Mouse (Mus musculus): ENCODE results near the gene Cyp1a2. TPM values are rescaled to one million over a fixed set of nuclear protein-coding genes. Genes with fewer than 3 reads are reported as not detected.

The Cyp1a2 gene
- polyA plus RNA-seq, 1 experiment, result 0.44 TPM

DNA sequence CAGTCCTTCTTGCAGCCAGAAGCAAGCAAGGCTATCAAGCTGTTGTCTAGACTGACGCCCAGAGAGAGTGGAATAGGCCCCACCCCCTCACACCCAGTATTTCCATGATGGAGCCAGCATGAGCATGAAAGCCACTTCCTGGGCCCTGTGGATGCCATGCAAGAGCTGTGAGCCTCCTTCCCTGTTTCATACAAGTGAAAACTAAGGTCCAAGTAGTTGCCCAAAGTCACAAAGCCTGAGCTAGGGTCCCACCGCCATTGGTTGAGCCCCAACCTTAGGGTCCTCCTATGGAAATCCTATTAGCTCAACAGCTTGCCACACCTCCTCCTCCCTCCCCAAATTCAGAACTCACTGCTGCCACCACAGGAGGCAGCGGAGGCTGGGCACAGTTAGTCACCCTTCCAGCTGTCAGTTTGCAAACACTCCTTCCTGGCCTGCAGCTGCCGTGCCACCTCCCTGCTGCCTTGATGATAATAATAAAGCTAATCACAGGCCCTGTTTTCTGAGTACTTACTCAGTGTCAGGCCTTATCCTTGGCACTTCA lies 50.0 kb downstream of the Cyp1a2 start:
- H3K4me3 ChIP-seq (replicated peaks; ENCODE audit: extremely low read depth, low read depth, low read length), result no peak overlapping the region
- DNase-seq, result no peak
- peaks cover 24% of the 10 kb centered on the region for H3K4me1 ChIP-seq (ENCODE audit: control insufficient read depth, insufficient read depth, low read length)
- TF ChIP-seq POLR2A (IDR thresholded peaks at IDR 0.05; ENCODE audit: borderline replicate concordance, extremely low read depth, low read depth, low read length) (no peak), CTCF (IDR thresholded peaks at IDR 0.05; ENCODE audit: insufficient read depth, low read length) (peak; percentile 35; the same call in 1 of the 2 replicates)
- WGBS, result 18% methylated on average over 4 of the region's 4 CpGs

- DNase-seq, result peak; percentile 83
Measured at GRCm38 (mm10) chr9:57629118-57629874, 54.2 kb downstream of the Cyp1a2 start.

GRCm38 (mm10) chr9:57628717-57629116 lies 54.8 kb downstream of the Cyp1a2 start:
- no peak for DNase-seq
- 87% methylated on average over 12 of the region's 12 CpGs for WGBS
- TF ChIP-seq POLR2A (IDR thresholded peaks at IDR 0.05; ENCODE audit: borderline replicate concordance, extremely low read depth, low read depth, low read length), result no peak
- Histone ChIP-seq H3K4me1 (ENCODE audit: control insufficient read depth, insufficient read depth, low read length) (peaks cover 2% of the 10 kb centered on the region), H3K4me3 (replicated peaks; ENCODE audit: extremely low read depth, low read depth, low read length) (no peak overlapping the region)

More at GRCm38 (mm10) chr9:57629118-57629874, 54.2 kb downstream of the Cyp1a2 start:
- 56% methylated on average over 14 of the region's 14 CpGs for WGBS
- Histone ChIP-seq H3K4me3 (replicated peaks; ENCODE audit: extremely low read depth, low read depth, low read length) (no peak overlapping the region), H3K4me1 (ENCODE audit: control insufficient read depth, insufficient read depth, low read length) (peaks cover 7% of the 10 kb centered on the region)
- TF ChIP-seq POLR2A (IDR thresholded peaks at IDR 0.05; ENCODE audit: borderline replicate concordance, extremely low read depth, low read depth, low read length), result 0 out of 2 replicates have a peak, but pooled peaks have one; percentile 10
- TF ChIP-seq CTCF (IDR thresholded peaks at IDR 0.05; ENCODE audit: insufficient read depth, low read length), result peak; percentile 98

DNA sequence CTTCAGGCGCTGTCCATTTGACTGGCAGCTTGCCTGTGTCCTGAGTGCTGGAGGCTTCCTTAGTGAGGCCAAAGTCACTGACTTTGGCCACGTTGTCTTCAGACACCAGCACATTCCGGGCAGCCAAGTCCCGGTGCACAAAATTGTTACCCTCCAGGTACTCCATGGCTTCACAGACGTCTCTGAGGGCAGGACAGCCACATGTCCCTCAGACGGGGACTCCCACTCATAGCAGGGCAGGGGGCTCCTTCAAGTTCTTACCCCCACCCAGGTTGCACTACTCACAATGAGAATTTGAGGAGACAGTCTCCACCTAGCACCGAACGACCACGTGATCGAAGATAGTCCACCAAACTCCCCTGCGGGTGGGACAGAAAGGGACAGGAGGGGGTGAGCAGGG lies 55.6 kb downstream of the Cyp1a2 start:
- TF ChIP-seq POLR2A (IDR thresholded peaks at IDR 0.05; ENCODE audit: borderline replicate concordance, extremely low read depth, low read depth, low read length) (no peak), CTCF (IDR thresholded peaks at IDR 0.05; ENCODE audit: insufficient read depth, low read length) (no peak)
- 92% methylated on average over 11 of the region's 11 CpGs for WGBS
- DNase-seq, result no peak
- H3K4me1 ChIP-seq (ENCODE audit: control insufficient read depth, insufficient read depth, low read length), result no peaks in the 10 kb centered on the region
- no peak overlapping the region for H3K4me3 ChIP-seq (replicated peaks; ENCODE audit: extremely low read depth, low read depth, low read length)

DNA sequence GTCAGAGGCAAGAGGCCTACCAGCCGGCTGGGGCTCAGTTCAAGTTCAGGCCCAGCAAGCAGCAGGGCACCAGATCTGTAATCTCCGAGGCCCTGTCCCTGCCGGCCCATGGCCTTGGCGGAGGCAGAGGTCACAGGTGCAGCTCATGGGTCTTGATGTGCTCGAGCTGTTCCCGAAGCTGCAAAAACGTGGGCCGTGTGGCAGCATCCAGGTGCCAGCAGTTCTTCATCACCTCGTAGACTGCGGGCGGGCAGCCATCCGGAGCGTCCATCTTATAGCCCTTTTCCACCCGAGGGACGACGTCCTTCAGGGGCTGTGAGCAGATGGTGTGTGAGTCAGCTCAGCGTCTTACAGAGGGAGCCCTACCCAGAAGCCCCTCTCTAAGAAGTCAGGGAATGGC lies 56.3 kb downstream of the Cyp1a2 start:
- WGBS, result 88% methylated on average over 17 of the region's 17 CpGs
- TF ChIP-seq POLR2A (IDR thresholded peaks at IDR 0.05; ENCODE audit: borderline replicate concordance, extremely low read depth, low read depth, low read length), result no peak
- no peak for TF ChIP-seq CTCF (IDR thresholded peaks at IDR 0.05; ENCODE audit: insufficient read depth, low read length)
- DNase-seq, result no peak
- H3K4me1 ChIP-seq (ENCODE audit: control insufficient read depth, insufficient read depth, low read length), result no peaks in the 10 kb centered on the region
- H3K4me3 ChIP-seq (replicated peaks; ENCODE audit: extremely low read depth, low read depth, low read length), result no peak overlapping the region

Other genes starting within 250 kb of the Cyp1a2 start
- gene Ppcdc, start 243.6 kb downstream of the Cyp1a2 start, polyA plus RNA-seq (2012; rRNA removed), result 30.8 and 36.1 TPM in 2 replicates
- gene Scamp5, start 215.6 kb downstream of the Cyp1a2 start, polyA plus RNA-seq (2012; rRNA removed), result 10.9 and 12.0 TPM in 2 replicates
- gene Rpp25, start 179.7 kb downstream of the Cyp1a2 start, polyA plus RNA-seq (2012; rRNA removed), result 1.6 and 2.0 TPM in 2 replicates
- gene Cox5a, start 162.4 kb downstream of the Cyp1a2 start, polyA plus RNA-seq (2012; rRNA removed), result 166 and 181 TPM in 2 replicates
- gene Fam219b, start 146.2 kb downstream of the Cyp1a2 start, polyA plus RNA-seq (2012; rRNA removed), result 9.5 and 16.9 TPM in 2 replicates
- 18.1 and 28.4 TPM in 2 replicates for gene Mpi, start 130.9 kb downstream of the Cyp1a2 start, polyA plus RNA-seq (2012; rRNA removed)
- 83.0 and 103 TPM in 2 replicates for gene Scamp2, start 122.8 kb downstream of the Cyp1a2 start, polyA plus RNA-seq (2012; rRNA removed)
- 23.2 and 34.2 TPM in 2 replicates for gene Ulk3, start 94.3 kb downstream of the Cyp1a2 start, polyA plus RNA-seq (2012; rRNA removed)
- not detected in 2 replicates for gene Cplx3, start 77.4 kb downstream of the Cyp1a2 start, polyA plus RNA-seq (2012; rRNA removed)
- 0.06 and 0.08 TPM in 2 replicates for gene Lman1l, start 62.9 kb downstream of the Cyp1a2 start, polyA plus RNA-seq (2012; rRNA removed)
- gene Csk, start 30.1 kb downstream of the Cyp1a2 start, polyA plus RNA-seq (2012; rRNA removed), result 68.7 and 79.3 TPM in 2 replicates
- 28.8 and 37.7 TPM in 2 replicates for gene Cyp1a1, start 4.2 kb upstream of the Cyp1a2 start, polyA plus RNA-seq (2012; rRNA removed)
- 17.6 and 19.4 TPM in 2 replicates for gene Edc3, start 24.8 kb upstream of the Cyp1a2 start, polyA plus RNA-seq (2012; rRNA removed)
- gene Clk3, start 82.2 kb upstream of the Cyp1a2 start, polyA plus RNA-seq (2012; rRNA removed), result 95.5 and 159 TPM in 2 replicates
- gene Arid3b, start 153.1 kb upstream of the Cyp1a2 start, polyA plus RNA-seq (2012; rRNA removed), result 16.4 and 16.6 TPM in 2 replicates
- 131 and 138 TPM in 2 replicates for gene Ubl7, start 227.3 kb upstream of the Cyp1a2 start, polyA plus RNA-seq (2012; rRNA removed)